Mouse (Mus musculus) monocyte, adult 59 days (primary cell): ENCODE results near the gene Magi3. TPM values are rescaled to one million over a fixed set of nuclear protein-coding genes. Genes with fewer than 3 reads are reported as not detected.

Experiments used
- total RNA-seq, 2 experiments: library from RNA; stranded (reverse); gene quantifications; one replicate each; pipeline ENCODE4 v1.2.4; 2023

The Magi3 gene
- total RNA-seq, result 1 to 10 TPM; 2.6 to 3.3 TPM

GRCm38 (mm10) chr3:104220295-104220965, at the start of gene Magi3:
Gene Magi3 (minus strand): TSS chr3:104220374.

GRCm38 (mm10) chr3:103967861-103968691, 252.1 kb downstream of the Magi3 start, which contains the start of gene Phtf1:
Gene Phtf1 (plus strand): TSS chr3:103968110.

